Mouse (Mus musculus): ENCODE results near the gene Tspan9.

- TF ChIP-seq POLR2A (IDR thresholded peaks at IDR 0.05; ENCODE audit: borderline replicate concordance, extremely low read depth, low read depth, low read length), result no peak
- no peak for TF ChIP-seq CTCF (IDR thresholded peaks at IDR 0.05; ENCODE audit: insufficient read depth, low read length)
Observed at GRCm38 (mm10) chr6:128004544-128004943, 138.8 kb downstream of the Tspan9 start.
